Mouse (Mus musculus): ENCODE measurements around the gene Mrvi1. TPM values are rescaled to one million over a fixed set of nuclear protein-coding genes. Genes with fewer than 3 reads are reported as not detected.

The Mrvi1 gene
- total RNA-seq, 2 experiments from 2014 or later: 0.23 to 1.3 TPM

- ATAC-seq (replicated peaks; ENCODE audit: low FRiP score, poor library complexity, severe bottlenecking): no peak
Measured at GRCm38 (mm10) chr7:110983621-110984020, 1.4 kb upstream of the Mrvi1 start.

GRCm38 (mm10) chr7:110982764-110983163, 503 bp upstream of the Mrvi1 start:
- no peak; the same call in 1 of the 2 replicates for ATAC-seq (replicated peaks; ENCODE audit: low FRiP score, poor library complexity, severe bottlenecking)

DNA sequence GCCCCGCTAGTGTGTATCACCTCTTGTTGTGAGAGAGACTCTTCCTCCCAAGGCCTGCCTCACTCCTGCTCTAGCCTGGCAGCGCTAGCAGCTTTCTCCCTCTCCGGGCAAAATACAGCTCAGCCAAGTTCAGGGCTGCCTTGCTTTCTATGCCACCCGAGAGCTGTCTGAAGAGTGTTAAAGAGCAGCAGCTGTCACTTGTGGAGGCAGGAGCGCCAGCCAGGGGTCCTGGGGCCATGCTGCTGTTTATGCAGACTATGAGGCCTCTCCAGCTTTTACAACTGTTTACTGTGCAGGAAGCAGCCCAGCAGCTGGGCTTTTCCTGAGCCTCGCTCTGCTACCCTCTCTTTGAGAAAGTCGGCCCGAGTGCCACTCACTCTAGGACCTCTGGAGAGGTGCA, 1.2 kb downstream of the Mrvi1 start:
- no peak for ATAC-seq (replicated peaks; ENCODE audit: low FRiP score, poor library complexity, severe bottlenecking)

DNA sequence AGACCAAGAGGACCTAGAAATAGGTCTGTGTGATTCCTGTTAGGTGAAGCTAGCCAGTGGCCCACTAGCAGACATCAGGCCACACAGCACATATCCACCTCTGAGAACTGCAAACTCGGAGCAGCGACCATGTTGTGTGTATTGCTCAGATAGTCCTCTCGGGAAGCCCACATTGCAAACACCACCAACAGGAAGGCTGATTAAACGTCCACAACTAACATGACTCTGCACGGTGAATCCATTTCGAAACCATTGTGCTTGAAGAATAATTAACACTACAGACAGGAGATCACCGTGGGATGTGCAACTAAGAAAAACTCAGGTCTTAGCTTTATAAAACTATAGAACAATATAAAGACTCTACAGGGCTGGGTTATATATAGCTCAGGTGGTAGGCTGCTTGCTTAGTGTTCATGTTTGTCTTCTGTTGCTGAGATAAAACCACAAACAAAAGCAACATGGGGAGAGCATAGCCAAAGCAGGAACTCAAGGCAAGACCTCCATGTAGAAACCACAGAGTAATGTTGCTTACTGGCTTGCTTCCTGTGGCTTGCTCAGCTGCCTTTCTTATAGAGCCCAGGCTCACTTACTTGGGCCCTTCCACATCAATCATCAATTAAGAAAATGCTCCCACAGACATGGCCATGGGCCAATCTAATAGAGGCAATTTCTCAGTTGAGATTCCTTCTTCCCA, 4.4 kb downstream of the Mrvi1 start:
- ATAC-seq (replicated peaks; ENCODE audit: low FRiP score, poor library complexity, severe bottlenecking): no peak

DNA sequence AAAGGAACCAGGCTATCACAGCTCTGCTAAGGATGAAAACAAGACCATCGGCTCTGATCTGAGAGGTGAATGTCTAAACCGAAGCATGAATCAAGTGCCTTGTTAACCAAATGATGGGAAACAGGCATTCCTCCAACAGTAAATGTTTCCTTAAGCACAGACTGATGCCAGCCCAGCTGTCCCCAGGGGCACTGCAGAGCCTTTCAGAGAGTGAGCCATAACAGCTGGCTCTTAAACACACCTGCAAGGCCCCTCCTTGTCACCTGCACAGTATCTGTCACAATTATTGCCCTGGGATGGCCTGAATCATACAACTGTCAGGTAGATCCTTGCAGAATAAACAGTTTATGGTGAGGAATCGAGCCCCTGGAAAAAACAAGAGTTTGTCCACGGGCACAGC, 8.8 kb downstream of the Mrvi1 start:
- ATAC-seq (replicated peaks; ENCODE audit: low FRiP score, poor library complexity, severe bottlenecking): no peak

GRCm38 (mm10) chr7:110972796-110973195, 9.5 kb downstream of the Mrvi1 start:
- no peak for ATAC-seq (replicated peaks; ENCODE audit: low FRiP score, poor library complexity, severe bottlenecking)

GRCm38 (mm10) chr7:110967373-110967772, 14.9 kb downstream of the Mrvi1 start:
- ATAC-seq (replicated peaks; ENCODE audit: low FRiP score, poor library complexity, severe bottlenecking): no peak

DNA sequence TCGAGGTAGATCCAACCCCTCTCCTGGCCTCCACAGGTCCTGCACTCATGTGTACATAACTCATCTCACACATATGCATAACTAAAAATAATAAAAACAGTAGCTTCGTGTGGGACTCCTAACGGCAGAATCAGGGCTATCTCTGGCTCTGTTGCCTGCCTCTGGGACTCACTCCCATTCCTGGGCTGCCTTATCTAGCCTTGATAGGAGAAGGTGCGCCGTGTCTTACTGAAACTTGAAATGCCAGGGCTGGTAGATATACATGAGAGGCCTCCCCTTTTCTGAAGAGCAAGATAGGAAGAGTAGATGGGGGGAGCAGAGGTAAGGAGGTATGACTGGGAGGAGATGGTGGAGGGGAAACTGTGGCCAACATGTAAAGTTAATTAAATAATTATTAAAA, 15.4 kb downstream of the Mrvi1 start:
- ATAC-seq (replicated peaks; ENCODE audit: low FRiP score, poor library complexity, severe bottlenecking): no peak

DNA sequence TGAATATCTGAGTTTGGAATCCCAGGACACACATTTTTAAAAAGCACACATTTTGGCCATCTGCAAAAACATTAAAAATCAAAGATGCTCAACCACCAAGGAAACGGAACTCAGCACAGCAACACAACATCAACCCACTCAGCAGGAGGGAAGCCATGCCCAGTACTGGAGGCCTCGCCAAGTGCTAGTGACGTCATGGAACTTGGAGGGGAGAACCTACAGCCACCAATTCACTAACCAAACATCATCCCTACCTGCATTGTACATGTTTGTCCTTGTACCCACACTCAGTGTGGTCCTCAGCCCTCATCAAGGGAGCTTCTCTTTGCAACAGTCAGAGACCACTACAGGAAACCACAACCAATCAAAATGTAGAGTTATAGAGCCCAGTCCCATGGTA, 16.9 kb downstream of the Mrvi1 start:
- no peak for ATAC-seq (replicated peaks; ENCODE audit: low FRiP score, poor library complexity, severe bottlenecking)

GRCm38 (mm10) chr7:110963655-110963997, 18.6 kb downstream of the Mrvi1 start:
- ATAC-seq (replicated peaks; ENCODE audit: low FRiP score, poor library complexity, severe bottlenecking): no peak

DNA sequence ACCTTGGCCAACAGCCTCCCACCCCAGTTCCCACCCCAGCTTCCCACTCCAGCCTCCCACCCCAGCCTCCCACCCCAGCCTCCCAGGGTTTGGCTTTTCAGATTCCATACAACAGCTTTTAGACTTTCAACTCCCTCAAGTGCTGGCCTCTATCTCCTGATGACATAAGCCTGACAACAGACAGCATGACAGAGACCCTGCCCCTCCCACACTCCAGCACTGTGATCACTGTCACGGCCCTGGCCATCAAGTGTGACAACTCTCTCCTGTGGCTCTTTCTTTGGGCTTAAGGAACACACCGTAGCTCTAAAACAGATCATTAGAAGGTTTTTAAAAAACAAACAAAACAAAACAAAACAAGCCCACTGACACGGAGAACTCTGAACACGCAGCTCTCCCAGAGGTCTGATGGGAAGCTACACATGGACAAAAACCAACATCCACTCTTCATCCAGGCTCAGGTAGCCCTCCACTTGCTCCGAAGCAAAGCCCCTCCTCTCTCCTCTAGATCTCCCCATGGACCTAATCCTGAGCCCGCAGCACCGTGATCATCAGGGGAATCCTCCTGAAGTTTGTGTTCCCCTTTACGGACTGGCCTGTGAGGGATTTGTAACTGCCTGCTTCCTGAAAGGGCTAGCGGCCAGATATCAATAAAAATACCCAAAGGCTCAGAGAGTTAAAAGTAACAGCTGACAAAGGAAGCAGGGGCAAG, 19.2 kb downstream of the Mrvi1 start:
- ATAC-seq (replicated peaks; ENCODE audit: low FRiP score, poor library complexity, severe bottlenecking): no peak

- no peak for ATAC-seq (replicated peaks; ENCODE audit: low FRiP score, poor library complexity, severe bottlenecking)
Measured at GRCm38 (mm10) chr7:110962497-110962896, 19.8 kb downstream of the Mrvi1 start.

- ATAC-seq (replicated peaks; ENCODE audit: low FRiP score, poor library complexity, severe bottlenecking): no peak
Measured at GRCm38 (mm10) chr7:110956422-110957170, 25.7 kb downstream of the Mrvi1 start.

DNA sequence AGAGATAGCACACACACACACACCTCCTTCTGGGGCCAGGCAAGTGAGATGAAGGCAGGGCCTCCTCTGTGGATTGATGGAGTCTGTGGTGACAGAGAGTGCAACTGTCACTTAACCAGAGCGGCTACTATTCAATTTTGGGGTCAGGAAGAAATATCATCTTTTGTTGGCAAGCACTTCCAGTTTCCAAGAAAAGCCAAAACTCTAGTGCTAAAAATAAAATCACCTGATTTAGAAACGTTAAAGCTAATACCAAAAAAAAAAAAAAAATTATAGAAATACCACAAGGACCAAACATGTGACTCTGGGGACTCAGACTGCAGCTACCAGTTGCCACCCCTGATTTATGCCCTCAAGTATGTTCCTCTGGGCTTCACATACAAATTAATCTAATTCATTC, 26.7 kb downstream of the Mrvi1 start:
- no peak for ATAC-seq (replicated peaks; ENCODE audit: low FRiP score, poor library complexity, severe bottlenecking)

- no peak for ATAC-seq (replicated peaks; ENCODE audit: low FRiP score, poor library complexity, severe bottlenecking)
Measured at GRCm38 (mm10) chr7:110954072-110954858, 28.0 kb downstream of the Mrvi1 start.

- ATAC-seq (replicated peaks; ENCODE audit: low FRiP score, poor library complexity, severe bottlenecking): no peak
Measured at GRCm38 (mm10) chr7:110953210-110953609, 29.1 kb downstream of the Mrvi1 start.

DNA sequence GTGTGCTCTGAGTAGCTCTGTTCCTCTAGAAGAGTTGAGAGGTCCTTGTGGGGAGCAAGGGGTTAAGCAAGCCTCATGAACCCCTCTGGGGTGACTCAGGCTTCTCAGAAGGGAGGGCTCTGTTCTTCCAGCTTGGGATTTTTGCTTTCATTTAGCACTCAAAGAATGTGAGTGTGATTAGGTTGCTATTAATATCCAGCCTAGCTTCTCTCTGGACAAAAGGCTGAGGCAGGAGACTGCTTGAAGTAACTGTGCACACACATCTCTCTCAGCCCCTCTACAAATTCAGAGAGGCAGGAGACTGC, 31.7 kb downstream of the Mrvi1 start:
- ATAC-seq (replicated peaks; ENCODE audit: low FRiP score, poor library complexity, severe bottlenecking): no peak

DNA sequence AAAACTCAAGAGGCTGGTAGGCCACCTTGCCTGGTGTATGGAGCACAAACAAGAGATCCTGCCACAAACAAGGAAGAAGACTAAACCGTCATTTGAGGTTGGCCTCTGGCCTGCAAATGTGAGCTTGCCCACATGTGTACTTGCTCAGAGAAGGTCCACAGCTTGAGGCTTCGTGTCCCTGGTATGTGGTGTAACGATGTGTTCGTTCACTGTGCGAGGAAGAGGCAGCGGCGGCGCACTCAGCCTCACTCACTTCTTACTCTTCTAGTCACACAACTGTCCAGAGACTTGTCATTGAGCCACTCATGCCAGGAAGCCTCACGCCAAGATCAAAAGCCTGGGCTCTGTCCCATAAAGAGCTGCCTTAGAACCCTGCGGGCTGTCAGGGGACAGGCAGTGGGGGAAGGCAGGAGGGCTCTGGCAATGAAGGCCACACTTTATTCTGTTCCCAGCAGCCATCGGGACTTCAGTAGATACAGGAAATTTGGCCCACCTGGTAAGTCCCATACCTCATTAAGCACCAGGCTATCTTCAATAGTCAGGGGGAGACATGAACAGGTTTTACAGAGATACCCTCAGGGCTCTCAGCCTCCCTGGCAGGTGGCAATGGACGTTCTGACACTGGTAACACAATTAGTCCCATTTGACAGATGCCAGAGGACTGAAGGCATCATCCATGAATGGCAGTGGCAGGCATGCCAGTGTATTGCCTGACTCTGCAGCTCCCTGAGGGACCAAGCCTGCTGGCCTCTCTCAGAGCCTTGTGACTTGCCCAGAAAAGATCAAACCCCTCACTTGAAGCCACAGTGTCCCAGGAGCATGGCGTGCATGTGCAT, 32.3 kb downstream of the Mrvi1 start:
- ATAC-seq (replicated peaks; ENCODE audit: low FRiP score, poor library complexity, severe bottlenecking): no peak

GRCm38 (mm10) chr7:110948579-110948978, 33.7 kb downstream of the Mrvi1 start:
- no peak for ATAC-seq (replicated peaks; ENCODE audit: low FRiP score, poor library complexity, severe bottlenecking)

GRCm38 (mm10) chr7:110947616-110948015, 34.6 kb downstream of the Mrvi1 start:
- no peak for ATAC-seq (replicated peaks; ENCODE audit: low FRiP score, poor library complexity, severe bottlenecking)
